Mouse (Mus musculus) C2C12 (cell line): ENCODE results near the gene Gcnt7. TPM values are rescaled to one million over a fixed set of nuclear protein-coding genes. Genes with fewer than 3 reads are reported as not detected.

Source experiments
- H3K27me3 ChIP-seq: one replicate; pipeline ENCODE4 v1.6.1; 2011; ENCODE audit not compliant: control insufficient read depth, insufficient read depth, insufficient read length
- H3K36me3 ChIP-seq: one replicate; pipeline ENCODE4 v1.6.1; 2011; ENCODE audit not compliant: control insufficient read depth, insufficient read depth
- H3K4me3 ChIP-seq: one replicate; pipeline ENCODE4 v1.5.1; 2011; ENCODE audit warnings: mild to moderate bottlenecking, control low read depth; ENCODE audit not compliant: poor library complexity, insufficient read depth, severe bottlenecking
- H3K79me2 ChIP-seq: one replicate; pipeline ENCODE4 v1.6.1; 2011; ENCODE audit not compliant: control insufficient read depth, insufficient read depth
- H3K79me3 ChIP-seq: one replicate; pipeline ENCODE4 v1.6.1; 2011; ENCODE audit warnings: low read depth, control low read depth
- H3ac ChIP-seq: one replicate; pipeline ENCODE3; 2011; ENCODE audit warnings: low read depth; ENCODE audit not compliant: control insufficient read depth, insufficient read length
- CEBPB ChIP-seq: IDR thresholded peaks from one replicate; pipeline ENCODE4 v1.6.1; 2011; ENCODE audit warnings: low read depth, mild to moderate bottlenecking, control low read depth, moderate library complexity
- CTCF ChIP-seq: IDR thresholded peaks from one replicate; pipeline ENCODE4 v1.5.1; 2011; ENCODE audit not compliant: control insufficient read depth, insufficient read depth, insufficient read length
- FOSL1 ChIP-seq: IDR thresholded peaks from one replicate; pipeline ENCODE4 v1.8.0; 2011; ENCODE audit warnings: mild to moderate bottlenecking, low read length; ENCODE audit not compliant: poor library complexity, insufficient read depth, severe bottlenecking
- MAX ChIP-seq: IDR thresholded peaks from one replicate; pipeline ENCODE4 v1.6.1; 2011; ENCODE audit warnings: mild to moderate bottlenecking, control low read depth
- MYOD1 ChIP-seq: IDR thresholded peaks from one replicate; pipeline ENCODE4 v1.6.1; 2011; ENCODE audit warnings: low read depth; ENCODE audit not compliant: control insufficient read depth, insufficient read length
- MYOG ChIP-seq: IDR thresholded peaks from one replicate; pipeline ENCODE4 v1.6.1; 2011; ENCODE audit not compliant: control insufficient read depth, insufficient read length; ENCODE audit errors: extremely low read depth
- USF1 ChIP-seq: IDR thresholded peaks from one replicate; pipeline ENCODE4 v1.6.1; 2011; ENCODE audit warnings: low read depth, mild to moderate bottlenecking, control low read depth, moderate library complexity
- polyA plus RNA-seq: library from polyadenylated mRNA; unstranded; fragments of >200 nt; fragmentation: generic; extraction: Trizol; gene quantifications from one replicate; pipeline ENCODE4 v1.2.1, GENCODE M21; 2012; ENCODE audit warnings: missing spikeins

The Gcnt7 gene
- polyA plus RNA-seq, 1 experiment = 0.14 TPM

- Histone ChIP-seq H3K79me2 (no peaks in the 10 kb centered on the region), H3K4me3 (no peak overlapping the region), H3K36me3 (no peaks in the 10 kb centered on the region), H3K79me3 (no peaks in the 10 kb centered on the region), H3K27me3 (peaks cover 13% of the 10 kb centered on the region), H3ac (no peak overlapping the region)
- no peak for TF ChIP-seq FOSL1
- peak; percentile 9 for TF ChIP-seq CTCF
Measured at GRCm38 (mm10) chr2:172477860-172478259, 19.5 kb upstream of the Gcnt7 start.

GRCm38 (mm10) chr2:172477350-172477749, 19.0 kb upstream of the Gcnt7 start:
- Histone ChIP-seq H3K27me3 (peaks cover 11% of the 10 kb centered on the region), H3K79me3 (no peaks in the 10 kb centered on the region), H3K36me3 (no peaks in the 10 kb centered on the region), H3ac (no peak overlapping the region), H3K4me3 (no peak overlapping the region), H3K79me2 (no peaks in the 10 kb centered on the region)
- TF ChIP-seq CTCF (no peak), USF1 (no peak), MAX (no peak), MYOG (no peak)

- no peaks in the 10 kb centered on the region for H3K36me3 ChIP-seq
- H3K4me3 ChIP-seq = no peak overlapping the region
- H3ac ChIP-seq = no peak overlapping the region
- H3K79me2 ChIP-seq = no peaks in the 10 kb centered on the region
- H3K79me3 ChIP-seq = no peaks in the 10 kb centered on the region
- TF ChIP-seq CTCF (no peak), USF1 (no peak), CEBPB (no peak), MYOG (no peak), MAX (no peak), MYOD1 (no peak), FOSL1 (no peak)
- peaks cover 5% of the 10 kb centered on the region for H3K27me3 ChIP-seq
Measured at GRCm38 (mm10) chr2:172476707-172477260, 18.4 kb upstream of the Gcnt7 start.

- no peaks in the 10 kb centered on the region for H3K36me3 ChIP-seq
- no peaks in the 10 kb centered on the region for H3K79me2 ChIP-seq
- no peak overlapping the region for H3K4me3 ChIP-seq
- H3K79me3 ChIP-seq = no peaks in the 10 kb centered on the region
- peak; percentile 27 for TF ChIP-seq CTCF
- TF ChIP-seq FOSL1 = no peak
- no peak overlapping the region for H3ac ChIP-seq
- H3K27me3 ChIP-seq = peaks cover under 1% of the 10 kb centered on the region
Measured at GRCm38 (mm10) chr2:172474970-172475369, 16.6 kb upstream of the Gcnt7 start.

- no peaks in the 10 kb centered on the region for H3K79me3 ChIP-seq
- no peak for TF ChIP-seq FOSL1
- TF ChIP-seq MYOD1 = no peak
- TF ChIP-seq CTCF = no peak
- TF ChIP-seq USF1 = no peak
- no peak for TF ChIP-seq MAX
- TF ChIP-seq MYOG = no peak
- no peak for TF ChIP-seq CEBPB
- peaks cover 7% of the 10 kb centered on the region for H3K36me3 ChIP-seq
- H3ac ChIP-seq = no peak overlapping the region
- no peak overlapping the region for H3K4me3 ChIP-seq
- H3K27me3 ChIP-seq = no peaks in the 10 kb centered on the region
- no peaks in the 10 kb centered on the region for H3K79me2 ChIP-seq
Measured at GRCm38 (mm10) chr2:172473591-172473990, 15.2 kb upstream of the Gcnt7 start.

GRCm38 (mm10) chr2:172472318-172472717, 13.9 kb upstream of the Gcnt7 start, which contains the start of gene Fam209:
Gene Fam209 (plus strand): TSS chr2:172472520.
- peaks cover 15% of the 10 kb centered on the region for H3K36me3 ChIP-seq
- no peak within 1 kb of the TSS for H3ac ChIP-seq
- no peak for TF ChIP-seq MYOG
- no peaks in the 10 kb centered on the region for H3K79me3 ChIP-seq
- no peaks in the 10 kb centered on the region for H3K27me3 ChIP-seq
- no peak within 1 kb of the TSS for H3K4me3 ChIP-seq
- no peaks in the 10 kb centered on the region for H3K79me2 ChIP-seq

- H3K27me3 ChIP-seq = no peaks in the 10 kb centered on the region
- no peak overlapping the region for H3K4me3 ChIP-seq
- no peak overlapping the region for H3ac ChIP-seq
- TF ChIP-seq MYOG (no peak), USF1 (no peak), CTCF (no peak), MAX (no peak), FOSL1 (no peak), CEBPB (no peak), MYOD1 (no peak)
- H3K79me2 ChIP-seq = no peaks in the 10 kb centered on the region
- no peaks in the 10 kb centered on the region for H3K79me3 ChIP-seq
- H3K36me3 ChIP-seq = peaks cover 34% of the 10 kb centered on the region
Measured at GRCm38 (mm10) chr2:172468346-172468819, 10.0 kb upstream of the Gcnt7 start.
